Mouse (Mus musculus): ENCODE data around the gene Baiap2l1.

DNA sequence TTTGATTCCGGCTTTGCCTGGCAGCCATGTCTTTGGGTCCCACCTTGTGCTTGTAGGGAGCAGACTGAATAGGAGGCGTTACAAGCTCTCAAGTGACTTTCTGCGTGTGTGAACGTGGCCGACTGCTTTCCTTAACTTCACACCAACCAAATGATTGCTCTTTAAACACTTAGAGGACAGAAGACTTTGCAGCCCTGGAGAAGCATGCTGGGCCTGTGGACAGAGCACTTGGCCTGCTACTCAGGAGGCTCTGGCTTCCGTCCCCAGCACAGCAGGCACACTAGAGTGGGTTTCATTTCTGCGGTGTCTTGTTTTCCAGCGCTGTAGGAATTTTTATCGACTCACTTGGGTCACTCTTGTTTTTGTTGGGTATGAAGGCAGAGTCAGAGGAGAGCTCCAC is 94.8 kb downstream of the Baiap2l1 start:
- no peak for TF ChIP-seq CTCF (IDR thresholded peaks at IDR 0.05; ENCODE audit: control insufficient read depth, insufficient read depth, low read length)
- TF ChIP-seq POLR2A (IDR thresholded peaks at IDR 0.05; ENCODE audit: borderline replicate concordance, control insufficient read depth, low read depth, low read length), result no peak

All from bone marrow, adult 2 months (tissue).